Comparison of ENCODE assay signal across 8 mouse cellular contexts in genomic region chr2:71816391-71817041, GRCm38 (mm10). TPM values are rescaled to one million over a fixed set of nuclear protein-coding genes. Genes with fewer than 3 reads are reported as not detected.
A peak's percentile ranks its signal among the peaks of the same experiment; 100 is the strongest.
DNase-seq lines count a peak whose midpoint lies in the region; TF ChIP-seq lines count a peak whose summit lies in the region.

No protein-coding gene starts in this region.

- no peak overlapping the region for H3K4me3 ChIP-seq in left cerebral cortex, adult 2 months

- intact Hi-C loops in left cerebral cortex, adult 2 months (cut with DNase I): loop anchor here (1.0 to 10.0 kb wide), 4 partner anchors 235 to 659 kb away; no protein-coding TSS in a partner anchor
- intact Hi-C loops in left cerebral cortex, postnatal 10 days (cut with DNase I): loop anchor here (10.0 kb wide), 1 partner anchor 562 kb away; no protein-coding TSS in a partner anchor

- no peak overlapping the region for H3K27ac ChIP-seq in left cerebral cortex, adult 2 months

- peak; percentile 67 for TF ChIP-seq CTCF in left cerebral cortex, adult 2 months (IDR thresholded peaks at IDR 0.05)

- DNase-seq in left cerebral cortex, adult 2 months (ENCODE audit: extremely low spot score in 1 of 2, low spot score in 2 of 2): no peak
- DNase-seq in left cerebral cortex, postnatal 10 days (ENCODE audit: extremely low spot score in 1 of 2, low spot score in 2 of 2): no peak
- DNase-seq in NIH3T3 (ENCODE audit: low read depth): peak; percentile 84
- DNase-seq in embryo, embryonic 9.5 days (ENCODE audit: extremely low spot score): peak; percentile 66
- DNase-seq in hindlimb bud, embryonic 11.5 days (ENCODE audit: extremely low spot score, low read depth, low spot score): peak; percentile 63
- peak; percentile 84 for DNase-seq in naive thymus-derived CD4-positive, alpha-beta T cell, adult 2 months (ENCODE audit: low read depth)
- DNase-seq in gastrocnemius, adult 8-10 months (ENCODE audit: low spot score in 2 of 2): no peak
- DNase-seq in right cerebral cortex, postnatal 4 days: no peak

RNA-seq across cellular contexts. Expression of gene Pdk1, which starts 56.5 kb away (rescaled TPM):
- total RNA-seq in left cerebral cortex, adult 2 months (2021): 10 to 100 TPM; 42.4 to 51.1 TPM
- 10 to 100 TPM; 31.8 to 34.8 TPM for total RNA-seq in left cerebral cortex, postnatal 10 days (2021)
- 10 to 100 TPM; 60.8 to 70.6 (median 68.1) TPM for total RNA-seq in gastrocnemius, adult 8-10 months (2022)

Comparison
In these comparisons a context has a peak if more than half of its experiments do, and no peak if none do; other contexts are left out.
1. DNase-seq: peak in NIH3T3 (single experiment), embryo, embryonic 9.5 days (single experiment), hindlimb bud, embryonic 11.5 days (single experiment) and naive thymus-derived CD4-positive, alpha-beta T cell, adult 2 months (single experiment); none in left cerebral cortex, adult 2 months (0 of 2), left cerebral cortex, postnatal 10 days (0 of 2), gastrocnemius, adult 8-10 months (0 of 2) and right cerebral cortex, postnatal 4 days (single experiment).